Comparison of ENCODE assay signal across 8 mouse cellular contexts in the genomic region with DNA sequence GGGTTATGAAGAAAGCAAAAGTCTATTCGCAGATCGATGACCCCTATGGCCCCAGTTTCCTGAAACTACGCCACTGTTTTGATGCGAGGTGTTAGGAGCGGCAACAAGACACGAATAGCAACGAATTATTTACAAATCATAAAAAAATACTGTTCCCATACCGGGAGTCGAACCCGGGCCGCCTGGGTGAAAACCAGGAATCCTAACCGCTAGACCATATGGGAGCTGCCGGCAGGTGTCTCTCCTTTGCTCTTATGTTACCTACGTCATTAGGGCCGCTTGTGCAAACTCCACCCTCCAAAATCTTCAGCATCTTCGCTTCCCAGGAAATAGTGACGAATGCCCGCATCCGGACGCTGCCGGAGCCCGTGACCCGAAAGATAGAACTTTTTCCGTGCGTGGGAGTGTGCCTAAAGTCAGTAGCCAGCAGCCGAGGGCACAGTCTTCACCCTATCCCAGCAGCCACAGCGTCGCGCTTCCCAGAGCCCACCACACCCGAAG. TPM values are rescaled to one million over a fixed set of nuclear protein-coding genes. Genes with fewer than 3 reads are reported as not detected.
DNase-seq lines count a peak whose midpoint lies in the region; ATAC-seq and TF ChIP-seq lines count a peak whose summit lies in the region.

No protein-coding gene starts in this region.

- intact Hi-C loops in heart, adult 2 months (cut with DNase I), result loop anchor here (2.0 to 10.0 kb wide), 2 partner anchors 430 to 622 kb away; no protein-coding TSS in a partner anchor

- peaks cover 25% of the 10 kb centered on the region for H3K9me3 ChIP-seq in embryonic facial prominence, embryonic 13.5 days
- H3K9me3 ChIP-seq in limb, embryonic 12.5 days, result peaks cover 26% of the 10 kb centered on the region
- peaks cover 15% of the 10 kb centered on the region for H3K9me3 ChIP-seq in midbrain, embryonic 14.5 days (ENCODE audit: control insufficient read depth, low read length)

- peak; percentile 75; the same call in 1 of the 2 replicates for TF ChIP-seq EP300 in heart, adult 2 months (IDR thresholded peaks at IDR 0.05; ENCODE audit: insufficient read depth, low read depth, low read length)

- peaks cover 31% of the 10 kb centered on the region for H3K4me1 ChIP-seq in embryonic facial prominence, embryonic 13.5 days
- H3K4me1 ChIP-seq in heart, adult 2 months (ENCODE audit: control insufficient read depth, insufficient read depth, low read length), result peaks cover 4% of the 10 kb centered on the region
- H3K4me1 ChIP-seq in limb, embryonic 12.5 days (replicated peaks), result peaks cover 10% of the 10 kb centered on the region
- peaks cover 13% of the 10 kb centered on the region for H3K4me1 ChIP-seq in midbrain, embryonic 14.5 days (ENCODE audit: control insufficient read depth, insufficient read depth, low read length)

- peak overlapping the region; percentile 67 for H3K4me2 ChIP-seq in embryonic facial prominence, embryonic 13.5 days
- peak overlapping the region; percentile 59 for H3K4me2 ChIP-seq in limb, embryonic 12.5 days
- peak overlapping the region; percentile 75 for H3K4me2 ChIP-seq in midbrain, embryonic 14.5 days (ENCODE audit: low read length)

- peak overlapping the region; percentile 76 for H3K27ac ChIP-seq in embryonic facial prominence, embryonic 13.5 days
- H3K27ac ChIP-seq in heart, adult 2 months, result peak overlapping the region; percentile 89
- peak overlapping the region; percentile 86 for H3K27ac ChIP-seq in limb, embryonic 12.5 days
- peak overlapping the region; percentile 89 for H3K27ac ChIP-seq in midbrain, embryonic 14.5 days (replicated peaks; ENCODE audit: low read depth, low read length)

- peak; percentile 89 for DNase-seq in 3134 (ENCODE audit: extremely low read depth, insufficient read length, low spot score)
- peak; percentile 66 to 75 for DNase-seq in adrenal gland, postnatal 4 days (ENCODE audit: low spot score in 2 of 2)
- peak; percentile 90 to 94 for DNase-seq in heart, adult 2 months
- DNase-seq in kidney, adult 8-10 months, result peak; percentile 88 to 89
- DNase-seq in midbrain, embryonic 14.5 days, result peak; percentile 95
- peak; percentile 83 for DNase-seq in spleen, adult 12 weeks (ENCODE audit: low spot score)

- peaks cover 36% of the 10 kb centered on the region for H3K36me3 ChIP-seq in embryonic facial prominence, embryonic 13.5 days
- H3K36me3 ChIP-seq in heart, adult 2 months (ENCODE audit: control insufficient read depth, insufficient read depth, low read length), result no peaks in the 10 kb centered on the region
- peaks cover 27% of the 10 kb centered on the region for H3K36me3 ChIP-seq in limb, embryonic 12.5 days
- H3K36me3 ChIP-seq in midbrain, embryonic 14.5 days (ENCODE audit: control insufficient read depth, insufficient read depth, low read length), result 0 out of 2 replicates have a peak, but pooled peaks cover 2% of the 10 kb centered on the region

- no peaks in the 10 kb centered on the region for H3K79me2 ChIP-seq in heart, adult 2 months (replicated peaks; ENCODE audit: control insufficient read depth, insufficient read depth, low read length)

- peak; percentile 72 for TF ChIP-seq POLR2A in heart, adult 2 months (IDR thresholded peaks at IDR 0.05; ENCODE audit: insufficient read depth, low read depth, low read length)

- ATAC-seq in embryonic facial prominence, embryonic 13.5 days (ENCODE audit: insufficient number of reproducible peaks, insufficient read depth, low FRiP score, low TSS enrichment, low read depth), result no peak
- ATAC-seq in limb, embryonic 12.5 days (ENCODE audit: insufficient number of reproducible peaks, insufficient read depth, low FRiP score, low TSS enrichment, low read depth), result no peak
- ATAC-seq in midbrain, embryonic 14.5 days (ENCODE audit: low FRiP score, low TSS enrichment), result peak; percentile 44

- TF ChIP-seq CTCF in heart, adult 2 months (IDR thresholded peaks at IDR 0.05), result no peak

- H3K4me3 ChIP-seq in embryonic facial prominence, embryonic 13.5 days, result peak overlapping the region; percentile 64
- H3K4me3 ChIP-seq in heart, adult 2 months, result peak overlapping the region; percentile 84
- peak overlapping the region; percentile 60 for H3K4me3 ChIP-seq in limb, embryonic 12.5 days (replicated peaks)
- H3K4me3 ChIP-seq in midbrain, embryonic 14.5 days (replicated peaks; ENCODE audit: low read depth, low read length), result peak overlapping the region; percentile 54

- H3K9ac ChIP-seq in embryonic facial prominence, embryonic 13.5 days, result peak overlapping the region; percentile 75
- peak overlapping the region; percentile 62 for H3K9ac ChIP-seq in heart, adult 2 months (ENCODE audit: low read depth, low read length)
- peak overlapping the region; percentile 70 for H3K9ac ChIP-seq in limb, embryonic 12.5 days (replicated peaks)
- H3K9ac ChIP-seq in midbrain, embryonic 14.5 days (replicated peaks; ENCODE audit: low read length), result peak overlapping the region; percentile 66

- H3K27me3 ChIP-seq in embryonic facial prominence, embryonic 13.5 days, result no peaks in the 10 kb centered on the region
- no peaks in the 10 kb centered on the region for H3K27me3 ChIP-seq in heart, adult 2 months (ENCODE audit: control insufficient read depth, insufficient read depth, low read length)
- H3K27me3 ChIP-seq in limb, embryonic 12.5 days, result no peaks in the 10 kb centered on the region
- no peaks in the 10 kb centered on the region for H3K27me3 ChIP-seq in midbrain, embryonic 14.5 days (ENCODE audit: control insufficient read depth, insufficient read depth, low read length)

- under 1% methylated on average over 30 of the region's 30 CpGs for WGBS in embryonic facial prominence, embryonic 13.5 days
- under 1% methylated on average over 30 of the region's 30 CpGs for WGBS in heart, adult 2 months
- WGBS in limb, embryonic 12.5 days, result 1% methylated on average over 30 of the region's 30 CpGs
- WGBS in midbrain, embryonic 14.5 days, result under 1% methylated on average over 30 of the region's 30 CpGs

RNA-seq across cellular contexts. Expression of gene Ccdc115, which starts 4.8 kb away (rescaled TPM):
- total RNA-seq in adrenal gland, postnatal 4 days (2021), result 10 to 100 TPM; 26.6 to 27.7 TPM
- 48.0 and 49.2 TPM in 2 replicates for polyA plus RNA-seq in embryonic facial prominence, embryonic 13.5 days (2015; fragmentation: Nextera tagmentation; extraction: Ambion mirVana)
- 10 to 100 TPM; 15.1 to 15.2 TPM for total RNA-seq in heart, adult 2 months (2021)
- polyA plus RNA-seq in heart, adult 2 months (2012; rRNA removed), result 15.5 and 17.8 TPM in 2 replicates
- polyA plus RNA-seq in limb, embryonic 12.5 days (2016; fragmentation: Nextera tagmentation; extraction: Ambion mirVana), result 45.4 and 45.7 TPM in 2 replicates
- 65.5 and 67.2 TPM in 2 replicates for polyA plus RNA-seq in midbrain, embryonic 14.5 days (2014; fragmentation: Nextera tagmentation; extraction: Ambion mirVana)

RNA-seq across cellular contexts. Expression of gene Imp4, which starts 4.9 kb away (rescaled TPM):
- 10 to 100 TPM; 58.2 to 62.2 TPM for total RNA-seq in adrenal gland, postnatal 4 days (2021)
- 74.0 and 81.5 TPM in 2 replicates for polyA plus RNA-seq in embryonic facial prominence, embryonic 13.5 days (2015; fragmentation: Nextera tagmentation; extraction: Ambion mirVana)
- total RNA-seq in heart, adult 2 months (2021), result 10 to 100 TPM; 26.5 to 28.6 TPM
- 21.1 and 24.2 TPM in 2 replicates for polyA plus RNA-seq in heart, adult 2 months (2012; rRNA removed)
- polyA plus RNA-seq in limb, embryonic 12.5 days (2016; fragmentation: Nextera tagmentation; extraction: Ambion mirVana), result 90.3 and 93.1 TPM in 2 replicates
- 52.3 and 61.1 TPM in 2 replicates for polyA plus RNA-seq in midbrain, embryonic 14.5 days (2014; fragmentation: Nextera tagmentation; extraction: Ambion mirVana)

RNA-seq across cellular contexts. Expression of gene Ptpn18, which starts 24.9 kb away (rescaled TPM):
- total RNA-seq in adrenal gland, postnatal 4 days (2021), result 10 to 100 TPM; 10.4 to 10.9 TPM
- 12.6 and 17.0 TPM in 2 replicates for polyA plus RNA-seq in embryonic facial prominence, embryonic 13.5 days (2015; fragmentation: Nextera tagmentation; extraction: Ambion mirVana)
- total RNA-seq in heart, adult 2 months (2021), result 1 to 10 TPM; 4.2 TPM
- 6.5 and 16.3 TPM in 2 replicates for polyA plus RNA-seq in heart, adult 2 months (2012; rRNA removed)
- 10.8 and 13.4 TPM in 2 replicates for polyA plus RNA-seq in limb, embryonic 12.5 days (2016; fragmentation: Nextera tagmentation; extraction: Ambion mirVana)
- 3.0 and 4.0 TPM in 2 replicates for polyA plus RNA-seq in midbrain, embryonic 14.5 days (2014; fragmentation: Nextera tagmentation; extraction: Ambion mirVana)
